Mouse (Mus musculus): ENCODE data around the gene Scgb1b18.
"Not testable (repeated sequence)": the region's sequence is repeated elsewhere in the genome, so short reads cannot be mapped to it uniquely, and the experiment has no call there.

Scgb1b18 gene

GRCm38 (mm10) chr7:33185268-33185667, at the start of gene Scgb1b18:
Gene Scgb1b18 (plus strand): TSS chr7:33185568.
- not testable (repeated sequence) for DNase-seq

- DNase-seq: not testable (repeated sequence)
Measured at GRCm38 (mm10) chr7:33173764-33174163, 11.6 kb upstream of the Scgb1b18 start, which contains the start of gene Scgb2b18. Gene Scgb2b18 (minus strand): TSS chr7:33173864.
